Mouse (Mus musculus) liver, postnatal 0 days (tissue): ENCODE data around the gene Ggn. TPM values are rescaled to one million over a fixed set of nuclear protein-coding genes. Genes with fewer than 3 reads are reported as not detected.

Source experiments
- ATAC-seq: fragments of 200-750 bp; cut with Nextera tagmentation; 2 replicates; pipeline ENCODE4 v1.8.0; 2017; ENCODE audit warnings: mild to moderate bottlenecking, moderate library complexity
- DNase-seq: peaks from one replicate; pipeline ENCODE4 v3.0.0-alpha.2; 2016
- H3K27ac ChIP-seq: fragments of 300-500 bp; sonication (generic); 2 replicates; pipeline ENCODE4 v1.5.1; 2014; ENCODE audit warnings: antibody characterized with exemption, moderate library complexity, mild to moderate bottlenecking, low read depth
- H3K27me3 ChIP-seq: fragments of 300-500 bp; sonication (generic); 2 replicates; pipeline ENCODE4 v1.6.1; 2014; ENCODE audit warnings: low read length, control low read depth, mixed read lengths; ENCODE audit not compliant: insufficient read depth
- H3K36me3 ChIP-seq: fragments of 300-500 bp; sonication (generic); replicated peaks from 2 replicates; pipeline ENCODE4 v1.6.1; 2014; ENCODE audit warnings: mild to moderate bottlenecking, control low read depth, low read length, moderate library complexity, mixed read lengths; ENCODE audit not compliant: insufficient read depth
- H3K4me1 ChIP-seq: fragments of 300-500 bp; sonication (generic); 2 replicates; pipeline ENCODE4 v1.6.1; 2014; ENCODE audit warnings: antibody characterized with exemption, mild to moderate bottlenecking, control low read depth; ENCODE audit not compliant: insufficient read depth
- H3K4me2 ChIP-seq: fragments of 300-500 bp; sonication (generic); 2 replicates; pipeline ENCODE4 v1.6.1; 2014; ENCODE audit warnings: low read depth, mild to moderate bottlenecking, low read length, moderate library complexity, mixed read lengths
- H3K4me3 ChIP-seq: fragments of 300-500 bp; sonication (generic); 2 replicates; pipeline ENCODE4 v1.5.1; 2014; ENCODE audit warnings: low read depth, low read length
- H3K9ac ChIP-seq: fragments of 300-500 bp; sonication (generic); replicated peaks from 2 replicates; pipeline ENCODE4 v1.6.1; 2014; ENCODE audit warnings: mild to moderate bottlenecking, moderate library complexity
- H3K9me3 ChIP-seq: fragments of 300-500 bp; sonication (generic); 2 replicates; pipeline ENCODE4 v1.6.1; 2016; ENCODE audit warnings: mild to moderate bottlenecking, control low read depth, low read length, mixed read lengths
- CTCF ChIP-seq: sonication (generic); IDR thresholded peaks from 2 replicates; pipeline ENCODE4 v1.5.1; 2016; ENCODE audit warnings: antibody characterized with exemption, low read depth
- EP300 ChIP-seq: IDR thresholded peaks from 2 replicates; pipeline ENCODE4 v1.6.1; 2016; ENCODE audit warnings: antibody characterized with exemption, low read depth, mild to moderate bottlenecking
- WGBS: fragments of 180-500 bp; shearing (Covaris S2); extraction: QIAGEN DNeasy Blood & Tissue Kit; methylation state at CpG from one replicate; pipeline ENCODE4 v1.1.7; 2014; ENCODE audit not compliant: insufficient replicate concordance; 5-methylcytosine and 5-hydroxymethylcytosine counted together
- polyA plus RNA-seq: library from polyadenylated mRNA; unstranded; fragments of >200 nt; fragmentation: Nextera tagmentation; extraction: Ambion mirVana; gene quantifications from 2 replicates; pipeline ENCODE4 v1.2.1, GENCODE M21; 2015

The Ggn gene
- polyA plus RNA-seq, 1 experiment from 2014 or later: not detected

- DNase-seq (peak; percentile 83), ATAC-seq (peak; percentile 84)
- H3K4me1 ChIP-seq: peaks cover 14% of the 10 kb centered on the region
- peak within 1 kb of the TSS; percentile 84 for H3K27ac ChIP-seq
- peak within 1 kb of the TSS; percentile 84 for H3K4me3 ChIP-seq
- H3K9me3 ChIP-seq: peaks cover 3% of the 10 kb centered on the region; the same call in 1 of the 2 replicates
- H3K9ac ChIP-seq: peak within 1 kb of the TSS; percentile 85
- 2% methylated on average over 64 of the region's 68 CpGs for WGBS
- peaks cover 11% of the 10 kb centered on the region for H3K27me3 ChIP-seq
- H3K4me2 ChIP-seq: peak within 1 kb of the TSS; percentile 100
- TF ChIP-seq EP300: no peak
- peak; percentile 54 for TF ChIP-seq CTCF
- H3K36me3 ChIP-seq: peaks cover 6% of the 10 kb centered on the region; the same call in 1 of the 2 replicates
Observed at GRCm38 (mm10) chr7:29155838-29156782, 13.9 kb upstream of the Ggn start, which contains the start of gene Fam98c. Gene Fam98c, minus strand, starts transcription at chr7:29156234.

- TF ChIP-seq EP300: no peak
- no peak for TF ChIP-seq CTCF
- peaks cover 17% of the 10 kb centered on the region for H3K4me1 ChIP-seq
- H3K9me3 ChIP-seq: peaks cover 3% of the 10 kb centered on the region; the same call in 1 of the 2 replicates
- no peak overlapping the region for H3K4me3 ChIP-seq
- H3K36me3 ChIP-seq: peaks cover 6% of the 10 kb centered on the region; the same call in 1 of the 2 replicates
- WGBS: 22% methylated on average over 5 of the region's 5 CpGs
- peaks cover 11% of the 10 kb centered on the region for H3K27me3 ChIP-seq
- no peak overlapping the region for H3K9ac ChIP-seq
- H3K4me2 ChIP-seq: no peak overlapping the region
- ATAC-seq (no peak), DNase-seq (no peak)
- no peak overlapping the region for H3K27ac ChIP-seq
Observed at GRCm38 (mm10) chr7:29158264-29158663, 11.7 kb upstream of the Ggn start.

- Histone ChIP-seq H3K4me3 (no peak overlapping the region), H3K4me1 (peaks cover 3% of the 10 kb centered on the region), H3K4me2 (no peak overlapping the region), H3K36me3 (no peaks in the 10 kb centered on the region), H3K27me3 (peaks cover 11% of the 10 kb centered on the region), H3K27ac (no peak overlapping the region), H3K9me3 (no peaks in the 10 kb centered on the region), H3K9ac (no peak overlapping the region)
- DNase-seq (no peak), ATAC-seq (no peak)
- 67% methylated on average over 5 of the region's 5 CpGs for WGBS
- TF ChIP-seq EP300 (no peak), CTCF (no peak)
Observed at GRCm38 (mm10) chr7:29162294-29162693, 7.7 kb upstream of the Ggn start.

- Histone ChIP-seq H3K4me2 (no peak overlapping the region), H3K27ac (no peak overlapping the region), H3K4me1 (peaks cover 3% of the 10 kb centered on the region), H3K27me3 (peaks cover 16% of the 10 kb centered on the region), H3K9me3 (no peaks in the 10 kb centered on the region), H3K4me3 (no peak overlapping the region), H3K9ac (no peak overlapping the region), H3K36me3 (no peaks in the 10 kb centered on the region)
- peak; percentile 72 for DNase-seq
- TF ChIP-seq CTCF: no peak
- TF ChIP-seq EP300: no peak
- 27% methylated on average over 9 of the region's 9 CpGs for WGBS
- ATAC-seq: peak; percentile 84
Observed at GRCm38 (mm10) chr7:29162750-29163525, 7.1 kb upstream of the Ggn start.

- Histone ChIP-seq H3K27me3 (peaks cover 45% of the 10 kb centered on the region), H3K9me3 (no peaks in the 10 kb centered on the region), H3K4me1 (peaks cover 30% of the 10 kb centered on the region), H3K27ac (no peak overlapping the region), H3K4me2 (no peak overlapping the region), H3K9ac (no peak overlapping the region), H3K4me3 (no peak overlapping the region), H3K36me3 (no peaks in the 10 kb centered on the region)
- DNase-seq: no peak
- WGBS: 49% methylated on average over 18 of the region's 19 CpGs
- ATAC-seq: no peak
- TF ChIP-seq EP300 (no peak), CTCF (no peak)
Observed at GRCm38 (mm10) chr7:29167656-29168055, 2.4 kb upstream of the Ggn start.

GRCm38 (mm10) chr7:29168121-29168695 lies 1.8 kb upstream of the Ggn start:
- Histone ChIP-seq H3K27me3 (peaks cover 48% of the 10 kb centered on the region), H3K4me1 (peaks cover 27% of the 10 kb centered on the region), H3K9ac (no peak overlapping the region), H3K9me3 (no peaks in the 10 kb centered on the region), H3K36me3 (no peaks in the 10 kb centered on the region), H3K4me2 (no peak overlapping the region), H3K27ac (no peak overlapping the region), H3K4me3 (no peak overlapping the region)
- 22% methylated on average over 10 of the region's 10 CpGs for WGBS
- TF ChIP-seq EP300 (no peak), CTCF (no peak)
- ATAC-seq (no peak), DNase-seq (no peak)
